Mouse (Mus musculus) E14TG2a.4 (cell line): ENCODE measurements around the gene Gpt2.

Experiments
- H3K27me3 ChIP-seq: 2 replicates; pipeline ENCODE4 v1.6.1; 2014; ENCODE audit warnings: low read length, control low read depth; ENCODE audit not compliant: insufficient read depth
- H3K36me3 ChIP-seq: 2 replicates; pipeline ENCODE4 v1.6.1; 2014; ENCODE audit warnings: low read length, control low read depth; ENCODE audit not compliant: insufficient read depth
- H3K4me1 ChIP-seq: replicated peaks from 2 replicates; pipeline ENCODE4 v1.6.1; 2014; ENCODE audit warnings: low read depth, low read length, control low read depth
- H3K4me3 ChIP-seq: replicated peaks from 2 replicates; pipeline ENCODE4 v1.5.1; 2014; ENCODE audit warnings: mild to moderate bottlenecking, low read length
- H3K9me3 ChIP-seq: 2 replicates; pipeline ENCODE4 v1.6.1; 2014; ENCODE audit warnings: low read length, control low read depth
- CTCF ChIP-seq: conservative IDR thresholded peaks from 2 replicates; pipeline ENCODE4 v1.5.1; 2014; ENCODE audit warnings: low read length
- NANOG ChIP-seq: IDR thresholded peaks from 2 replicates; pipeline ENCODE4 v1.6.1; 2014; ENCODE audit warnings: borderline replicate concordance, low read length, mixed read lengths
- POU5F1 ChIP-seq: IDR thresholded peaks from 2 replicates; pipeline ENCODE4 v1.6.1; 2014; ENCODE audit warnings: low read length, borderline replicate concordance

Gene Gpt2

GRCm38 (mm10) chr8:85503065-85503464 lies 10.7 kb downstream of the Gpt2 start:
- TF ChIP-seq NANOG (no peak), POU5F1 (no peak), CTCF (no peak)
- no peaks in the 10 kb centered on the region for H3K9me3 ChIP-seq
- no peak overlapping the region for H3K4me3 ChIP-seq
- no peaks in the 10 kb centered on the region for H3K27me3 ChIP-seq
- peaks cover 84% of the 10 kb centered on the region for H3K4me1 ChIP-seq
- peaks cover 82% of the 10 kb centered on the region for H3K36me3 ChIP-seq

- no peaks in the 10 kb centered on the region for H3K9me3 ChIP-seq
- no peak for TF ChIP-seq POU5F1
- no peak for TF ChIP-seq CTCF
- no peak for TF ChIP-seq NANOG
- H3K4me3 ChIP-seq = no peak overlapping the region
- H3K27me3 ChIP-seq = no peaks in the 10 kb centered on the region
- peaks cover 98% of the 10 kb centered on the region for H3K36me3 ChIP-seq
- peaks cover 86% of the 10 kb centered on the region for H3K4me1 ChIP-seq
Measured at GRCm38 (mm10) chr8:85504704-85505103, 12.3 kb downstream of the Gpt2 start.

GRCm38 (mm10) chr8:85506620-85507019 lies 14.2 kb downstream of the Gpt2 start:
- H3K4me3 ChIP-seq = no peak overlapping the region
- TF ChIP-seq NANOG = no peak
- TF ChIP-seq CTCF = no peak
- TF ChIP-seq POU5F1 = no peak
- peaks cover 99% of the 10 kb centered on the region for H3K36me3 ChIP-seq

GRCm38 (mm10) chr8:85508661-85509060 lies 16.3 kb downstream of the Gpt2 start:
- no peaks in the 10 kb centered on the region for H3K9me3 ChIP-seq
- H3K36me3 ChIP-seq = peaks cover 99% of the 10 kb centered on the region
- H3K4me1 ChIP-seq = peaks cover 59% of the 10 kb centered on the region
- no peak overlapping the region for H3K4me3 ChIP-seq
- no peak for TF ChIP-seq POU5F1
- TF ChIP-seq CTCF = peak; percentile 55
- no peak for TF ChIP-seq NANOG
- H3K27me3 ChIP-seq = no peaks in the 10 kb centered on the region

More at GRCm38 (mm10) chr8:85506620-85507019, 14.2 kb downstream of the Gpt2 start:
- Histone ChIP-seq H3K9me3 (no peaks in the 10 kb centered on the region), H3K4me1 (peaks cover 73% of the 10 kb centered on the region), H3K27me3 (no peaks in the 10 kb centered on the region)

GRCm38 (mm10) chr8:85512234-85512633 lies 19.9 kb downstream of the Gpt2 start:
- H3K9me3 ChIP-seq = no peaks in the 10 kb centered on the region
- H3K36me3 ChIP-seq = peaks cover 99% of the 10 kb centered on the region
- no peaks in the 10 kb centered on the region for H3K27me3 ChIP-seq
- TF ChIP-seq NANOG (no peak), CTCF (no peak), POU5F1 (no peak)
- H3K4me3 ChIP-seq = no peak overlapping the region
- H3K4me1 ChIP-seq = peaks cover 48% of the 10 kb centered on the region

- TF ChIP-seq NANOG = no peak
- no peak for TF ChIP-seq POU5F1
- TF ChIP-seq CTCF = no peak
- H3K36me3 ChIP-seq = peaks cover 99% of the 10 kb centered on the region
- no peaks in the 10 kb centered on the region for H3K9me3 ChIP-seq
- H3K4me1 ChIP-seq = peaks cover 56% of the 10 kb centered on the region
- no peak overlapping the region for H3K4me3 ChIP-seq
- H3K27me3 ChIP-seq = no peaks in the 10 kb centered on the region
Measured at GRCm38 (mm10) chr8:85513283-85513682, 20.9 kb downstream of the Gpt2 start.

- no peaks in the 10 kb centered on the region for H3K27me3 ChIP-seq
- TF ChIP-seq CTCF = no peak
- no peaks in the 10 kb centered on the region for H3K9me3 ChIP-seq
- H3K36me3 ChIP-seq = peaks cover 98% of the 10 kb centered on the region
- no peak overlapping the region for H3K4me3 ChIP-seq
- peaks cover 57% of the 10 kb centered on the region for H3K4me1 ChIP-seq
Measured at GRCm38 (mm10) chr8:85515391-85515790, 23.0 kb downstream of the Gpt2 start.

GRCm38 (mm10) chr8:85517336-85517735 lies 25.0 kb downstream of the Gpt2 start:
- peaks cover 56% of the 10 kb centered on the region for H3K4me1 ChIP-seq
- H3K9me3 ChIP-seq = no peaks in the 10 kb centered on the region
- H3K4me3 ChIP-seq = no peak overlapping the region
- no peaks in the 10 kb centered on the region for H3K27me3 ChIP-seq
- H3K36me3 ChIP-seq = peaks cover 98% of the 10 kb centered on the region
- TF ChIP-seq NANOG (no peak), POU5F1 (no peak), CTCF (no peak)

- H3K27me3 ChIP-seq = no peaks in the 10 kb centered on the region
- peaks cover 98% of the 10 kb centered on the region for H3K36me3 ChIP-seq
- peaks cover 61% of the 10 kb centered on the region for H3K4me1 ChIP-seq
- no peaks in the 10 kb centered on the region for H3K9me3 ChIP-seq
- H3K4me3 ChIP-seq = 0 out of 2 replicates have a peak overlapping the region, but pooled peaks have one; percentile 7
- TF ChIP-seq POU5F1 = no peak
- TF ChIP-seq NANOG = no peak
- no peak for TF ChIP-seq CTCF
Measured at GRCm38 (mm10) chr8:85517956-85518355, 25.6 kb downstream of the Gpt2 start.
